Mouse (Mus musculus): ENCODE data around the gene Stk26.

DNA sequence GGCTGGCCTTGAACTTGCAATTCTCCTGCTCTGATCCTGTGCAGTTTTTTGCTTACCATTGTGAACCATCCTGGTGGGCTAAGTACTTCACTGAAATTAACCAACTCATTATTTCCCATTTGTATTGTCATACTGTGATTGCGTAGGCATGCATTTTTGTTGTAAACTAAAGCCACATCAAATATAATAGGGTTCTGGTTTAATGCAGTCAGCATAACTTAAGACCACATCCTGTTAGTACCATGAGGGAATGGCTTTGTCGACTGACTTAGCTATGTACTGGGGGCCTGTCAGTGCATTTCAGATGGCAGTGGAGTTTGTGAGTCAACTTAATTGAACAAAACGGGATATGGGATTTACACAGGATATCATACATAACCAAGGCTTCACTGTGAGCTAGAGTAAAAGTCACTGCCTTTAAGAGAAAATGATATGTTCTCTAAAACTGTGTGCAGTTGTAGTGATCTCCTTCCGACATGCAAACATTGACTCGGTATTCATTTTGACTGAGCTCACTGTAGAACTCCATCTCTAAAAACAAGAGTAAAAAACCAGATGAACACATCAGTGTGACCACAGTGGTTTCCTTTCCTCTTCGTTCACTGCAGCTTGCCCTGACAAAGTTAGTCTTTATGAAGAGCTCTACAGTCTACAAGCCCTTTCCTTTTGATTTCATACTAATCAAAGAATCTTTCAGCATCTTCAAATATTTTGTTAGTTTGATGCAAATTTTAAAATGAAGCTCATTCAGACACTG is 33.6 kb downstream of the Stk26 start:
- TF ChIP-seq CTCF (IDR thresholded peaks at IDR 0.05) (no peak), EP300 (IDR thresholded peaks at IDR 0.05) (no peak)
